Mouse (Mus musculus) stomach, embryonic 16.5 days (tissue): Measurements from ENCODE around the gene Lig1. TPM values are rescaled to one million over a fixed set of nuclear protein-coding genes. Genes with fewer than 3 reads are reported as not detected.

Source experiments
- ATAC-seq: fragments of 200-750 bp; cut with Nextera tagmentation; 2 replicates; pipeline ENCODE4 v1.8.0; 2017; ENCODE audit warnings: moderate number of reproducible peaks, moderate TSS enrichment; ENCODE audit not compliant: insufficient read depth, low FRiP score
- H3K27ac ChIP-seq: fragments of 300-500 bp; sonication (generic); 2 replicates; pipeline ENCODE4 v1.5.1; 2014; ENCODE audit warnings: low read length
- H3K27me3 ChIP-seq: fragments of 300-500 bp; sonication (generic); 2 replicates; pipeline ENCODE4 v1.6.1; 2014; ENCODE audit warnings: low read length, control low read depth, mixed read lengths; ENCODE audit not compliant: control insufficient read depth, insufficient read depth
- H3K36me3 ChIP-seq: fragments of 300-500 bp; sonication (generic); 2 replicates; pipeline ENCODE4 v1.6.1; 2014; ENCODE audit warnings: low read length; ENCODE audit not compliant: control insufficient read depth, insufficient read depth
- H3K4me1 ChIP-seq: fragments of 300-500 bp; sonication (generic); 2 replicates; pipeline ENCODE4 v1.6.1; 2014; ENCODE audit warnings: low read length, control low read depth, mixed read lengths; ENCODE audit not compliant: control insufficient read depth, insufficient read depth
- H3K4me2 ChIP-seq: fragments of 300-500 bp; sonication (generic); 2 replicates; pipeline ENCODE4 v1.6.1; 2014; ENCODE audit warnings: low read depth, low read length, mixed read lengths
- H3K4me3 ChIP-seq: fragments of 300-500 bp; sonication (generic); replicated peaks from 2 replicates; pipeline ENCODE4 v1.5.1; 2014; ENCODE audit warnings: mild to moderate bottlenecking, low read length
- H3K9ac ChIP-seq: fragments of 300-500 bp; sonication (generic); 2 replicates; pipeline ENCODE4 v1.6.1; 2014; ENCODE audit warnings: low read length
- H3K9me3 ChIP-seq: fragments of 300-500 bp; sonication (generic); replicated peaks from 2 replicates; pipeline ENCODE4 v1.6.1; 2016; ENCODE audit warnings: low read length, control low read depth; ENCODE audit not compliant: control insufficient read depth
- WGBS: fragments of 180-500 bp; shearing (Covaris S2); extraction: QIAGEN DNeasy Blood & Tissue Kit; methylation state at CpG from one replicate; pipeline ENCODE4 v1.1.7; 2014; 5-methylcytosine and 5-hydroxymethylcytosine counted together
- polyA plus RNA-seq: library from polyadenylated mRNA; unstranded; fragments of >200 nt; fragmentation: Nextera tagmentation; extraction: Ambion mirVana; gene quantifications from 2 replicates; pipeline ENCODE4 v1.2.1, GENCODE M21; 2015

Gene Lig1
- 75.0 and 84.8 TPM in 2 replicates for polyA plus RNA-seq

DNA sequence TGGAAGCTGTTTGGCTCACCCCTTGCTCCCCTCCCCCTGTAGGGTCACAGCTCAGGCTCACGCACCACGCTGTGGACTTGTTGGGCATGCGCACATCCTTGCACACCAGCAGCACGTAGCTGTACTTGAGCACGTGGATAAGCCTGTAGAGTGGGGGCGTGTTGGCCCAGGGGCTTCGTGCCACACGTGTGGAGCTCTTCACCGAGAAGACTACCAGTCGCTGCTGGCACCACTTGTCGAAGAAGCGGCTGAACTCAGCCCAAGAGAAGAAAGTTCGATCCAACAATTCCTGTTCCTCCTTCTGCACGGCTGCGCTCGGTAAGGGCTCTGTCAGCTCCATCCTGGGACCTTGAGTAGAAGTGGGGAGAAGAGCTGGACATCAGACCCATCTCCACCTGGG lies at the start of gene Lig1:
Gene Lig1, plus strand, starts transcription at position 203 of the 400 bp plus-strand sequence.
- 98% methylated on average over 16 of the region's 16 CpGs for WGBS
- H3K36me3 ChIP-seq, result peaks cover 20% of the 10 kb centered on the region
- no peaks in the 10 kb centered on the region for H3K27me3 ChIP-seq
- H3K4me3 ChIP-seq, result peak within 1 kb of the TSS; percentile 60
- peak within 1 kb of the TSS; percentile 60; the same call in 1 of the 2 replicates for H3K27ac ChIP-seq
- H3K4me2 ChIP-seq, result peak within 1 kb of the TSS; percentile 85
- H3K9ac ChIP-seq, result peak within 1 kb of the TSS; percentile 80
- ATAC-seq, result no peak
- H3K9me3 ChIP-seq, result no peaks in the 10 kb centered on the region
- H3K4me1 ChIP-seq, result peaks cover 6% of the 10 kb centered on the region; the same call in 1 of the 2 replicates

GRCm38 (mm10) chr7:13260746-13261700 lies 16.1 kb upstream of the Lig1 start:
- H3K27me3 ChIP-seq, result no peaks in the 10 kb centered on the region
- H3K36me3 ChIP-seq, result no peaks in the 10 kb centered on the region
- no peak overlapping the region for H3K4me3 ChIP-seq
- H3K9ac ChIP-seq, result no peak overlapping the region
- no peaks in the 10 kb centered on the region for H3K4me1 ChIP-seq
- no peaks in the 10 kb centered on the region for H3K9me3 ChIP-seq
- ATAC-seq, result no peak
- no peak overlapping the region for H3K27ac ChIP-seq
- WGBS, result 42% methylated on average over 50 of the region's 50 CpGs
- no peak overlapping the region for H3K4me2 ChIP-seq

DNA sequence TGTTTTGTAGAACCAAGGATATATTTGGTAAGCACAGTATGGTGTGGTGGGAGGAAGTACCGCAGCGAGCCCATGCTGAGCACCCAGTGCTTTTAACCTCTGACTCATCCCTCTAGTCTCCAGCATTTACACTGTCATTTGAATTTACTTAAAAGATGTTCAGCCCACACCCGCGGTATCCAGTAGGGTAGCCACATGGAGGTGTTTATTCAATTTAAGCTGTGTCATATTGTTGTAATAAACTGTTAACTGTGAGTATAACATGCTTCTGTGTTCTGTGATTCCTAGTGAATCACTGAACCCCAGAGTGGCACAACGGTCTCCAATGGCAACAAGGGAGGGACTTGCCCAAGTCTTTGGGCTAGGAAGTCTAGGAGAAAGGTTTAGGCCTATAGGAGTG lies 13.2 kb upstream of the Lig1 start:
- no peaks in the 10 kb centered on the region for H3K27me3 ChIP-seq
- ATAC-seq, result no peak
- no peak overlapping the region for H3K4me3 ChIP-seq
- H3K9ac ChIP-seq, result no peak overlapping the region
- no peak overlapping the region for H3K27ac ChIP-seq
- H3K36me3 ChIP-seq, result no peaks in the 10 kb centered on the region
- H3K4me2 ChIP-seq, result no peak overlapping the region
- no peaks in the 10 kb centered on the region for H3K4me1 ChIP-seq
- no peaks in the 10 kb centered on the region for H3K9me3 ChIP-seq
- WGBS, result 74% methylated on average over 5 of the region's 5 CpGs

GRCm38 (mm10) chr7:13264396-13264795 lies 12.7 kb upstream of the Lig1 start:
- no peak for ATAC-seq

DNA sequence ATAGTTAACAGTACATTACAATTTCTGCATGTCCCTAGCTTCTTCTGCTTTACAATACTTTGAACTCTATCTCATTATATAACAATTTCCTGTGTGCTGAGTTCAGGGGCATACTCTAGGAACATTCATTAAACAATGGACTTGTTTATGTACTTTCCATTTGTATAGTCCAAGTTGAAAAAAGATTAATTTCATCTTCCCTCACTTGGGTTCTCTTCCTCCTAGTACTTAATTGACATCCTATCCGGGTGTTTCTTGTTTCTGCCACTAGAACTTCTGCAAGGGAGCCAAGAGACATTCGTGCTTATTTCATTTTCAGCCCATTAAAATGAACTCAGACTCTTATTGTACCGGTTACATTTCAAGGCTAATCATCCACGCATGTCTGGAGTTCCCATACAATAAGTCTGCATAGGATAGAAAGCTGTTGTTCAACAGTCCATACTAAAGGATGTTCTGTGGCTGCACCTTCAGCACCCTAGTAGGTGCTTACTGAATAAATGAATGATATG lies 8.3 kb upstream of the Lig1 start:
- Histone ChIP-seq H3K9ac (no peak overlapping the region), H3K4me1 (no peaks in the 10 kb centered on the region), H3K4me2 (no peak overlapping the region), H3K27me3 (no peaks in the 10 kb centered on the region), H3K36me3 (no peaks in the 10 kb centered on the region), H3K4me3 (no peak overlapping the region), H3K9me3 (no peaks in the 10 kb centered on the region), H3K27ac (no peak overlapping the region)
- no peak for ATAC-seq
- WGBS, result 84% methylated on average over 4 of the region's 4 CpGs

More at GRCm38 (mm10) chr7:13264396-13264795, 12.7 kb upstream of the Lig1 start:
- Histone ChIP-seq H3K27ac (no peak overlapping the region), H3K4me3 (no peak overlapping the region), H3K9ac (no peak overlapping the region), H3K4me2 (no peak overlapping the region), H3K27me3 (no peaks in the 10 kb centered on the region), H3K9me3 (no peaks in the 10 kb centered on the region), H3K4me1 (no peaks in the 10 kb centered on the region), H3K36me3 (no peaks in the 10 kb centered on the region)
- WGBS, result 60% methylated on average over 2 of the region's 2 CpGs

- H3K9me3 ChIP-seq, result no peaks in the 10 kb centered on the region
- H3K27ac ChIP-seq, result no peak overlapping the region
- no peaks in the 10 kb centered on the region; the same call in 1 of the 2 replicates for H3K36me3 ChIP-seq
- no peaks in the 10 kb centered on the region for H3K4me1 ChIP-seq
- H3K4me3 ChIP-seq, result no peak overlapping the region
- ATAC-seq, result no peak
- H3K9ac ChIP-seq, result no peak overlapping the region
- H3K4me2 ChIP-seq, result no peak overlapping the region
- H3K27me3 ChIP-seq, result no peaks in the 10 kb centered on the region
- WGBS, result 75% methylated on average over 11 of the region's 11 CpGs
Measured at GRCm38 (mm10) chr7:13269394-13269793, 7.7 kb upstream of the Lig1 start.

- Histone ChIP-seq H3K4me3 (no peak overlapping the region), H3K4me2 (no peak overlapping the region), H3K4me1 (no peaks in the 10 kb centered on the region), H3K36me3 (peaks cover 16% of the 10 kb centered on the region; the same call in 1 of the 2 replicates), H3K9me3 (no peaks in the 10 kb centered on the region), H3K9ac (no peak overlapping the region), H3K27ac (no peak overlapping the region), H3K27me3 (no peaks in the 10 kb centered on the region)
- WGBS, result 52% methylated on average over 1 of the region's 1 CpGs
- no peak for ATAC-seq
Measured at GRCm38 (mm10) chr7:13271704-13272103, 5.4 kb upstream of the Lig1 start.

GRCm38 (mm10) chr7:13277833-13278232 lies 750 bp downstream of the Lig1 start:
- Histone ChIP-seq H3K9me3 (no peaks in the 10 kb centered on the region), H3K4me3 (peak overlapping the region; percentile 60), H3K27ac (peak overlapping the region; percentile 60; the same call in 1 of the 2 replicates), H3K9ac (peak overlapping the region; percentile 80), H3K4me1 (peaks cover 6% of the 10 kb centered on the region; the same call in 1 of the 2 replicates), H3K4me2 (peak overlapping the region; percentile 85), H3K27me3 (no peaks in the 10 kb centered on the region), H3K36me3 (peaks cover 20% of the 10 kb centered on the region)
- no peak for ATAC-seq
- 30% methylated on average over 2 of the region's 2 CpGs for WGBS

DNA sequence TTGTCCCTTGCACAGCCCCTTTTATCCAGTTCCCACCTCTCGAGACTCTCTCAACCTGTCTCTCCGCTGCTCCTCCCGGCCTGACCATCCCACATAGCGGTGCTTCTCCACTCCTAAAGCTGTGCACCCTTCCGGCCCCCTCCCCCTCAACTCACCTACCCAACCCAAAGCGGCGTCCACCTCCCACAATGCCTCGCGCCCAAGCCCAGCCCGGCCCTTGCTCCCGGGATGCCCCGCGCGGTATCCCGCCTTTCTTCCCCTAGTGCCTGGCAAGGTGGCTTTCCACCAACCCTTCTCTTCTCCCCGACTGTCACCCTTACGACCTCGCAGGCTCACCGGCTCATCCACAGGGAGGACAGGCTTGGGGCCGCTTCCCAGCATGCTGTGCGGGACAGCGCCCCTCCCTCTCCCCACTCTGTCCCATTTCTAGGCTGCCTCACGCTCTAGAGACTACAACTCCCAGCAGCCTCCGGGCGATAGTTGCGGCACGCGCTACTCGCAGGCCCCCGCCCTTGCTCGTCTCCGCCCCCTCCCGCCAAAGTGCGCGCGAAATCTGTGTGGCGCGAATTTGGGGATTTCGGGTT lies 1.3 kb downstream of the Lig1 start, which contains the start of gene Zswim9:
Gene Zswim9, minus strand, starts transcription at position 414 of the 584 bp plus-strand sequence.
- peaks cover 22% of the 10 kb centered on the region for H3K36me3 ChIP-seq
- WGBS, result under 1% methylated on average over 39 of the region's 39 CpGs

More for the DNA sequence above, 1.3 kb downstream of the Lig1 start, which contains the start of gene Zswim9:
- Histone ChIP-seq H3K9me3 (no peaks in the 10 kb centered on the region), H3K4me2 (peak within 1 kb of the TSS; percentile 85), H3K9ac (peak within 1 kb of the TSS; percentile 80), H3K27me3 (no peaks in the 10 kb centered on the region), H3K4me3 (peak within 1 kb of the TSS; percentile 60), H3K4me1 (peaks cover 6% of the 10 kb centered on the region; the same call in 1 of the 2 replicates), H3K27ac (peak within 1 kb of the TSS; percentile 60)
- peak; percentile 99 for ATAC-seq
